Mouse (Mus musculus): ENCODE data around the gene Pex5l. TPM values are rescaled to one million over a fixed set of nuclear protein-coding genes. Genes with fewer than 3 reads are reported as not detected.

Pex5l gene
- polyA plus RNA-seq, 1 experiment, result 0.60 TPM

DNA sequence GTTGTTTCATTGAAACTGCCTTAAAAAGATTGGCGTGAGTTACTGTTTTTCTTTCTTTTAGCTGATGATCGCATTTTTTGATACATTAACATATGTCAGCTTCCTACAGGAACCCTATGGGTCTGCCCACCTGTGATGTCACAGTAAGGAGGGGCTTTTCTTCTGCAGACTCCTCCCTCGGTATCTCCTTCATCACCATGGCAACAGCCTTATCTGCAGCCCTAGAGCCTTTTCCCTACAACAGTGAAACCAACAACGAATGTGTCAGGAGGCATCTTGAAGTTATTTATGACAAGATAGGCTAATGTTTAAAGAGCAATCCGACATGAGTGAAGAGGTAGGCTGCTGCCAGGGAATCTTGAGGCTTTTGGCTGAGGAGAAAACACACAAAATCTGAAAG lies 118.5 kb downstream of the Pex5l start:
- 36% methylated on average over 5 of the region's 5 CpGs for WGBS
- H3K4me3 ChIP-seq (replicated peaks; ENCODE audit: extremely low read depth, low read depth, low read length), result no peak overlapping the region
- no peaks in the 10 kb centered on the region for H3K4me1 ChIP-seq (ENCODE audit: control insufficient read depth, insufficient read depth, low read length)
- TF ChIP-seq CTCF (IDR thresholded peaks at IDR 0.05; ENCODE audit: insufficient read depth, low read length) (no peak), POLR2A (IDR thresholded peaks at IDR 0.05; ENCODE audit: borderline replicate concordance, extremely low read depth, low read depth, low read length) (no peak)
- DNase-seq, result no peak

DNA sequence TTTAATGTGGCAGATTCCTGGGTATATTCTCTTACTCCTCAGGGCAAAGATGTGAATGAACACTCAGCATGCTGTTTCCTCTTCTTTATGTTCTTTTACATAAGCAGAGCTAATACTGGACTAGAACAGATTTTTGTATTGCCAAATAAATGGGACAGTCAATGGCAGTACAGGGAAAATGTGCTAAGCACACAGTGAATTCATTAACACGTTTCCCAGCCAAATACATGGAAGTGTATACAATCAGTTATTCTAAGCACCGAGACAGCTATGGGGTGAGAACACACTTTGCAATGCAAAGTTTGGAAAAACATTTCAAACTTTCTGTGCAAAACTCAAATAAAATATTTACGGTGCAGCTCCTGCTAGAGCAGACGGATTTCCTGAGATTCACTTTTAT lies 139.1 kb downstream of the Pex5l start:
- no peaks in the 10 kb centered on the region for H3K4me1 ChIP-seq (ENCODE audit: control insufficient read depth, insufficient read depth, low read length)
- H3K4me3 ChIP-seq (replicated peaks; ENCODE audit: extremely low read depth, low read depth, low read length), result no peak overlapping the region
- 52% methylated on average over 4 of the region's 4 CpGs for WGBS
- no peak for TF ChIP-seq CTCF (IDR thresholded peaks at IDR 0.05; ENCODE audit: insufficient read depth, low read length)
- TF ChIP-seq POLR2A (IDR thresholded peaks at IDR 0.05; ENCODE audit: borderline replicate concordance, extremely low read depth, low read depth, low read length), result no peak
- no peak for DNase-seq

DNA sequence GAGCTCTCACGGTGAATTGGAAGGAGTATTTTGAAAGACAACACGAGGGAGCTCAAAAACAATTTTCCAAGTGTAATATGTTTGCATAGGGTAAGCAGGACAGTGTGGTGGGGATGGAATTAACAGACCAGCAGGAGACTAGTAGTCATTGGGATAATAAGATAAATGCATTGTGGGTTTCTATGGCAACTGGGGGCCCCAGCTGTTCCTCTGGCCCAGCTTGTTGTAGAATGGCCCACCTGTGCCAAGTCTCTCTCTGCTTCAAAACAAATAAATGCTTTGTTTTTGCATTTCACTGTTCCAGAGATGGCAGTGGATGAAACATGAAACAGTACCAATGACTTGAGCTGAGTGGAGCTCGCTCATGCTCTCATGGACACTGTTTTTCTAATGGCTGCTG lies 141.3 kb downstream of the Pex5l start:
- H3K4me3 ChIP-seq (replicated peaks; ENCODE audit: extremely low read depth, low read depth, low read length), result no peak overlapping the region
- no peak for TF ChIP-seq CTCF (IDR thresholded peaks at IDR 0.05; ENCODE audit: insufficient read depth, low read length)
- TF ChIP-seq POLR2A (IDR thresholded peaks at IDR 0.05; ENCODE audit: borderline replicate concordance, extremely low read depth, low read depth, low read length), result no peak
- no peaks in the 10 kb centered on the region for H3K4me1 ChIP-seq (ENCODE audit: control insufficient read depth, insufficient read depth, low read length)
- WGBS, result 64% methylated on average over 3 of the region's 3 CpGs
- no peak for DNase-seq

DNA sequence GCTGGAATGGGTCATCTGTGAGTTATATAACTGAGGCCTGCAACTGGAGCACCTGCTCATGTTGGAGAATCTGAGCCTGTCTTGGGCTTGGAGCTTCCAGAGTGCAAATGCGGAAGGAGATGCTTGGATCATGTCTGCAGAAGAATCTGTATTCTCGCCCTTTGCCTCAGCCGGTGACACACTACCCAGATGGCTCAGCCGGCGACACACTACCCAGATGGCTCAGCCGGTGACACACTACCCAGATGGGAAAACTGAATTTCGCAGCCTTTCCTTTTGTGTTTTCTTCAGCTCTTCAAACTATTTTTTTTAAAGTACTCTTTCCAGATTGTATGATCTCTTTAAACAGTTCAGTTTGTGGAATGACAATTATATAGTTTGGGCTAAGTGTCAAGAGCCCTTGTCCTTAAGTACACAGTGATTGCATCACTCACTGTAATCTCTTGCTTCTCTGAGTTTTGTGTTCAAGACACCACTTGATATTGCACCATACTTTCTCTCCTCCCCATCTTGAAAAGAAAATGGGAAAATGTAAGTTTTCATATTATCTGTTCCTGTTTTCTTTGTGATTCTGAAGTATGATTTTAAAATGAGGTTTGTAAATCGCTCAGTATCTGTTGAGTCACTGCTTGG lies 142.5 kb downstream of the Pex5l start:
- no peak for DNase-seq
- 73% methylated on average over 8 of the region's 8 CpGs for WGBS

DNA sequence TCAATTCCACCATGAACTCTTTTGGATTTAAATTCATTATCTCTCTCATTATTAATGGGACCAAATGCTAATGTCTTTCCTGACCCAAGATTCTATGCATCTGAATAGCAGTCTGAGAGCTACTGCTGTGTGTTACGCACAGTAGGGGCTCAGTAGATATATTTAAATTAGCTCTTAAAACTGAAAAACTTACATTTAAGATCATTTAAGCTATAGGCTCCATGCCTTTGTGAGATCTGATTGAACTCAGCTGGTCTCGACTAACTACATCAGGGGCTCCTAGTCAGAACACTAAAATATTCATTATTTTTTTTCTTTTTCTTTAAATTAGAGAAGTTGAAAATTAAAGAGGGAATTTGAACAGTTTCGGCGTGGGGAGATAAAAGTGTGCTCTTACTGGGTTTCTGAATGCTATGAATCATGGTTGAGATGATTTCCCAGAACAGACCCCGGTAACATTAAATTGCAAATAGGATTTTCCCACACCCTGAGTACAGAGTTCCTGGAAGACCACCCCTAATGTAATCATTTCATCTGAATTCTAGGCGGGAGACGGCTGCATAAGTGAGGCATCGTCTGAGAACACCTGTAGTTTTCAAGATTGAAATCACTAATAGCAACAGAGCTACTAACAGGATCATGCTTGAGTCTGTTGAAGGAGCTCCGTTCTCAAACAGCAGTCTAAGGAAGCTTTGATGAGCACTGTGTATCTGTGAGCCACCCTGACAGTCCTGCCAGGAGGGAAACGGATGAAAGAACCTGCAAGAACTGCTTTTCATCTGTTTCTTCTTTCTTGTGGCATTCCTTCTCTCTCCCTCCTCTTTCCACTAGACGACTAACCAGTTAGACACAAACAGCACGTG lies 151.1 kb downstream of the Pex5l start:
- TF ChIP-seq POLR2A (IDR thresholded peaks at IDR 0.05; ENCODE audit: borderline replicate concordance, extremely low read depth, low read depth, low read length) (no peak), CTCF (IDR thresholded peaks at IDR 0.05; ENCODE audit: insufficient read depth, low read length) (no peak)
- H3K4me1 ChIP-seq (ENCODE audit: control insufficient read depth, insufficient read depth, low read length), result no peaks in the 10 kb centered on the region
- 67% methylated on average over 12 of the region's 12 CpGs for WGBS
- DNase-seq, result no peak
- H3K4me3 ChIP-seq (replicated peaks; ENCODE audit: extremely low read depth, low read depth, low read length), result no peak overlapping the region

More for the DNA sequence above, 142.5 kb downstream of the Pex5l start:
- Histone ChIP-seq H3K4me1 (ENCODE audit: control insufficient read depth, insufficient read depth, low read length) (no peaks in the 10 kb centered on the region), H3K4me3 (replicated peaks; ENCODE audit: extremely low read depth, low read depth, low read length) (no peak overlapping the region)
- TF ChIP-seq POLR2A (IDR thresholded peaks at IDR 0.05; ENCODE audit: borderline replicate concordance, extremely low read depth, low read depth, low read length) (no peak), CTCF (IDR thresholded peaks at IDR 0.05; ENCODE audit: insufficient read depth, low read length) (no peak)

DNA sequence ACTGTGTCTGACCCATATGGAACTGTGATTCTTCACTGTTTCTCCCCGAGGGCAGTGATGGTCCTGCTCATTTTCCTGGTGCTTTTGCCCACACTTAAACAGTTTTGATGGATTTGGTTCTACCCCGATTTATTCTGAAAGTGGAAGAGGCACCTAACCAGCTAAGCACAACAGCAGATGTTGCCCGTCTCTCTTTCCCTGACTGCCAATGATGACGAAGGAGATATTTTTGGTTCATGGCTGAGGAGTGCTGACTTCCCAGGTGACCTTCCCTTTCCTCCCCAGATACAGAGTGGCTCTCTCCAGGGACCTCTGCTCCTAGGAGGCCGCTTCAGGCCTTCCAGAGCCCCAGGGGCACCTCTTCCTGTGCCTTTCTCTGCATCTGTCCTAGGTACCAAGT lies 155.2 kb downstream of the Pex5l start:
- no peak for DNase-seq
- 60% methylated on average over 5 of the region's 5 CpGs for WGBS

DNA sequence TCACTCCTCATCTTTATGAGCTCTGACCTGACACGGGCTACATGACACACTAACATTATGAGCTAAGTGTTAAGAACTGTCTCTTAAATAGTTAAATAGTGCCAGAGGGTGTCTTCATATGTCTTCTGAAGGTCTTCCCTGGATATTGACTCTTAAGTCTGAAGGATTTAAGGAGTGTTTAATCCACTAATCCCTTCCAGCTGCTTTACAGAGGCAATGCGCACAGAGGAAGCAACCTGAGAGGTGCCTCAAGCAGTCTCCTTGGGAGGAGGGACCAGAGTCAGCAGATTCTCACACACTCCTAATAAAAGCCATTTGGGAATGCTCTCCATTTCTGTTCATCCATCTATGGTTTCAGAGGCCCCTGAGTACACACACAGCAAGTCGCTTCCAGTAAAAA lies 157.9 kb downstream of the Pex5l start:
- Histone ChIP-seq H3K4me3 (replicated peaks; ENCODE audit: extremely low read depth, low read depth, low read length) (no peak overlapping the region), H3K4me1 (ENCODE audit: control insufficient read depth, insufficient read depth, low read length) (no peaks in the 10 kb centered on the region)
- no peak for DNase-seq
- 78% methylated on average over 3 of the region's 3 CpGs for WGBS
- TF ChIP-seq CTCF (IDR thresholded peaks at IDR 0.05; ENCODE audit: insufficient read depth, low read length) (no peak), POLR2A (IDR thresholded peaks at IDR 0.05; ENCODE audit: borderline replicate concordance, extremely low read depth, low read depth, low read length) (no peak)

More for the DNA sequence above, 155.2 kb downstream of the Pex5l start:
- Histone ChIP-seq H3K4me1 (ENCODE audit: control insufficient read depth, insufficient read depth, low read length) (no peaks in the 10 kb centered on the region), H3K4me3 (replicated peaks; ENCODE audit: extremely low read depth, low read depth, low read length) (no peak overlapping the region)
- no peak for TF ChIP-seq CTCF (IDR thresholded peaks at IDR 0.05; ENCODE audit: insufficient read depth, low read length)

DNA sequence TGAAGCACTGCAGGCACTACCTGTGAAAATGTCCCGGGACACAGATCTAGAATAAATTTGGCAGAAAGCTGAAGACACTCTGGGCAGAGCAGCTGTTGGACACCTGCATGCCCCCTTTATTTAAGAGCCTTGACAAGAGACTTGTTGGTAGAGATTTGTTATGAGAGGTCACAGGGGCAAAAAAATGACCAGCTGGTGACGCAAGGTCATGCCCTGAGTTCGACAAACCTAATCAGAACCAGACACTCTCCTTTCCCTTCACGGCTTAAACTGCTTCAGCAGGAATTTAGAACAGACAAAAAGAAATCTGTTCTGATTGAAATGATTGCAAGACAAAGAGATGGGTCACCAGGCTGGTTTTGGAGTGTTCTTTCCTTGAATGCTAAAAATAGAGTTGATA lies 163.1 kb downstream of the Pex5l start:
- Histone ChIP-seq H3K4me3 (replicated peaks; ENCODE audit: extremely low read depth, low read depth, low read length) (no peak overlapping the region), H3K4me1 (ENCODE audit: control insufficient read depth, insufficient read depth, low read length) (no peaks in the 10 kb centered on the region)
- WGBS, result 56% methylated on average over 4 of the region's 4 CpGs
- TF ChIP-seq POLR2A (IDR thresholded peaks at IDR 0.05; ENCODE audit: borderline replicate concordance, extremely low read depth, low read depth, low read length) (no peak), CTCF (IDR thresholded peaks at IDR 0.05; ENCODE audit: insufficient read depth, low read length) (no peak)
- DNase-seq, result no peak

DNA sequence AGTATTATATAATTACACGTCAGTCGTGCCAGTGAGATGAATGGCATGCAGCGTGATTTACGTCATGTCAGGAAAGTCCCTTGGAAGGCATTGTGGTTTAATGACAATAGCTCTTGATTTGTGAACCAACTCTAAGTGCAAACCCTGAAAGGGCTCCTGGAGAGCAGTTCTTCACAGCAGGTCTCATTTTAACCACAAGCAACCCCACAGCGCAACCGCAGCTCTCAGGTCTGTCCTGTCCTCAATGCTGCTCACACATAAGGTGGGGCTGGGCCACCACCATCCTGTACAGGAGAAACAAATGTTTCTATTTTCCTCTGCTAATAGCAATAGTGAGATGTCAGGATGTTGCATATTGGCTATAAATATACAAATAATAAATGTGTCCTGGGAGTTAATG lies 163.8 kb downstream of the Pex5l start:
- DNase-seq, result no peak
- WGBS, result 58% methylated on average over 6 of the region's 6 CpGs

DNA sequence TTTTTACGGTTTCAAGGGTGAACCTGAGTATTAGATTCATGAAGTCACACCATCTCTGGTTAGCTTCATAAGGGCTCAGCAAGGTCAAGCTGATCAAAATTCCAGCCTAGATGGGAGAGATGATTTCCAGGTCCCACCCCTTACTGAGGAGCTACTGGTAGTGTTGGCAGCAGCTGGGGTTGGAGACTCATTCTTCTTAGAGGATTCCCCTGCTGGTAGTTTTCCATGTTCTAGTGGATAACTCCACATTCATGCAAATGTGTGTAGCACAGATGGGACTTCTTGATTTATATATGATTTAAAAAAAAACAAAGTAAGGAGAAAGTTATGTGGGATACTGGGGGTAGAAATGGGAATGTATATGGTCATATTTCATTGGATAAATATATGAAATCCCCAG lies 172.8 kb downstream of the Pex5l start:
- Histone ChIP-seq H3K4me3 (replicated peaks; ENCODE audit: extremely low read depth, low read depth, low read length) (no peak overlapping the region), H3K4me1 (ENCODE audit: control insufficient read depth, insufficient read depth, low read length) (no peaks in the 10 kb centered on the region)
- DNase-seq, result no peak
- TF ChIP-seq POLR2A (IDR thresholded peaks at IDR 0.05; ENCODE audit: borderline replicate concordance, extremely low read depth, low read depth, low read length), result no peak
- no peak for TF ChIP-seq CTCF (IDR thresholded peaks at IDR 0.05; ENCODE audit: insufficient read depth, low read length)
- 86% methylated on average over 1 of the region's 1 CpGs for WGBS

More for the DNA sequence above, 163.8 kb downstream of the Pex5l start:
- TF ChIP-seq POLR2A (IDR thresholded peaks at IDR 0.05; ENCODE audit: borderline replicate concordance, extremely low read depth, low read depth, low read length), result no peak
- Histone ChIP-seq H3K4me1 (ENCODE audit: control insufficient read depth, insufficient read depth, low read length) (no peaks in the 10 kb centered on the region), H3K4me3 (replicated peaks; ENCODE audit: extremely low read depth, low read depth, low read length) (no peak overlapping the region)
